Mouse (Mus musculus) adrenal gland, adult 8-10 months (tissue): ENCODE data around the gene Dapk1. TPM values are rescaled to one million over a fixed set of nuclear protein-coding genes. Genes with fewer than 3 reads are reported as not detected.
"Not testable (repeated sequence)": the region's sequence is repeated elsewhere in the genome, so short reads cannot be mapped to it uniquely, and the experiment has no call there.

Experiments used
- DNase-seq: peaks from one replicate; pipeline ENCODE4 v3.0.0; 2022
- total RNA-seq, 4 experiments: library from RNA; stranded (reverse); gene quantifications; 2 replicates each; pipeline ENCODE4 v1.2.4; 2022

The Dapk1 gene
- 10 to 100 TPM; 13.3 to 15.3 (median 14.1) TPM for total RNA-seq

- peak; percentile 70 for DNase-seq
These were observed at the start of gene Dapk1 for GRCm38 (mm10) chr13:60601436-60602415. Gene Dapk1, plus strand, starts transcription at chr13:60601947.

DNA sequence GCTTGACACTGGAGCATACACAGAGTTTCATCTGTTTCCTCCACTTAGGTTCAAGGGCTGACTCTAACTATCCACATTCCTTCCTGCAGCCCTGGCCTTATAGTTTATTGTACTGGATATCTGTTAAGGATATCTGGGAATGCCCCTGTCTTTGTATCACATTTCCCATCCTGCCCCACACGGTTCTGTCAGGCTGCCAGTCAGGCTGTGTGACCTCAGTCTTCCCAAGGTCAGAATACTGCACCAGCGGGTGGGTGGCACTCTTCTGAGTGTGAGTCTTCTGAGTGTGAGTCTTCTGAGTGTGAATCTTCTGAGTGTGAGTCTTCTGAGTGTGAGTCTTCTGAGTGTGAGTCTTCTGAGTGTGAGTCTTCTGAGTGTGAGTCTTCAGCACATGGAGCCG lies 48.4 kb upstream of the Dapk1 start:
- peak; percentile 14 for DNase-seq

GRCm38 (mm10) chr13:60556476-60556875 lies 45.3 kb upstream of the Dapk1 start:
- DNase-seq: no peak

DNA sequence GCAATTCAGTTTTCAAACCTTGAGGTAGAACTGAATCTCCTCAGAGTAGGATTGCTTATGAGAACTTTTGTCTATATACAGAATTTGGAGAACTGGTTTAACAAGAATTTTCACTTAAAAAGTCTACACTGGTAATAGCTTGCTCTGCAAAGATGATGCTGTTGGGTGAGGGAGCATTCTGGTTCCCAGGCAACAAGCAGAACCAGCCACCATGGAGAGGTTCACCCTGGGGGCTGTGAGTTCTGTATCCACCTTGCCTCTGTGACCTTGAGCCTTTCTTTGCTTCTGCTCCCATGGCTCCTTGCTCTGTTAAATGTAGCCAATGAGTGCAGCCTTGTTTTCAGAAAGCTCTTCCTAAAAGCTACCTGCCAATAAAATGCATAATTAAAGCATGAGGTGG lies 44.8 kb upstream of the Dapk1 start:
- no peak for DNase-seq

DNA sequence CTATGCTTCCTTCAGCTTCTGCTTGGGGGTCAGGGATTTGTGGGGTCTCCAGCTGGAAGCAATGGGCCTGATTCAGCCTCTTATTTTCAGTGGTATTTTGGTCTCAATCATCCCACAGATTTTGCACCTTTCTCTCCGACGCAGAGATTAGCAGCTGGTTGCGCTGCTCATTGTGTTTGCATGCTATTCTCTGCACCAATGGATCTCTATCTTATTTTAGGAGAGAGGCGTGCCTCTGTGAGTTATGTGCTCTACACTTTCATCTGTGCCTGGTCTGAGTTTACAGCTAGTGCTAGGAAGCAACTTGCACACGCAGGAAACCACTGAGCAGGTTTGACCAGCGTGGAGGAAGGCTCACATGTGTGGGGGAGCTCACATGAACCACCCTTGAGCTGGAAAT lies 37.4 kb upstream of the Dapk1 start:
- DNase-seq: no peak

DNA sequence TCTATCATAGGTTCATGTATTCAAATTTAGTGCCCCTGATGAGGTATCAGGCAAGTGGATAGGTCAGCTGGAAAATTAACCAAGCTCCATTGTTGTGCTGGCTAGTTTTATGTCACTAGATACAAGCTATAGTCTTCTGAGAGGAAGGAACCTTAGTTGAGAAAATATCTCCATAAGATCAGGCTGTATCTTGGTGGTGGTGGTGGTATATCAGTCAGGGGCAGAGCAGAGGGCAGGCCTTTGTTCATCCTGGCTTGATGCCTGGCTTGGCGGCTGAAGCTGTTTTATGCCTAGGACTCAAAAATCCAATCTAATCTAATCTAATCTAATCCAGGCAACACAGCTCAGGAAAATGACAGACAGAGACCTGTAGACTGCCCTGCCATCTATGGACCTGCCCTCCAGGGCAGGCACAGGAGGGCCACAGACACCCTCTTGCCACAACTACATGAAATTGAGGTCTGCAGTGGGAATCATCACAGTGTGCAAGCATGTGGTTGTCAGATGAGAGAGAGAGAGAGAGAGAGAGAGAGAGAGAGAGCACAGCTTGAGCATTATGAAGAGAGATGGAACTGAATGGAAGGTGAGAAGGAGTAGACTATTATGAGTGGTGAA lies 32.7 kb upstream of the Dapk1 start:
- DNase-seq: no peak

- no peak for DNase-seq
These were observed 32.2 kb upstream of the Dapk1 start for GRCm38 (mm10) chr13:60569549-60569941.

DNA sequence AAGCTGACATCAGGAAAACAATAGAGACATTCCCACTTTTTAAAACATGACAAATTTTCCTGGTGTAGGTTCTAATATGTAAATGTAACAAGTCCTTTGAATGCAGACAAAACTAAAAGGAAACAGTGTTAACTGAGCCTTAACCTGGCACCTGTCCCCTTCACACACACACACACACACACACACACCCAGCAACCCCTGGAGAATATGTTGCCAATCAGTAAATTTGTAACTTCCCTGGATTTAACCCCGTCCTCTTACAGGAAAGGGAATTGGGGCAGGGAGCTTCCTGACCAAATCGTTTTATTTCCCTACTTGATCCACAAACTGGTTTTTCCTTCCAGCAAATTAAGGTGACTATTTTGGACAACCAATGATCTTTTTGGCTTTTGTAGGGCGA lies 28.2 kb upstream of the Dapk1 start:
- DNase-seq: no peak

DNA sequence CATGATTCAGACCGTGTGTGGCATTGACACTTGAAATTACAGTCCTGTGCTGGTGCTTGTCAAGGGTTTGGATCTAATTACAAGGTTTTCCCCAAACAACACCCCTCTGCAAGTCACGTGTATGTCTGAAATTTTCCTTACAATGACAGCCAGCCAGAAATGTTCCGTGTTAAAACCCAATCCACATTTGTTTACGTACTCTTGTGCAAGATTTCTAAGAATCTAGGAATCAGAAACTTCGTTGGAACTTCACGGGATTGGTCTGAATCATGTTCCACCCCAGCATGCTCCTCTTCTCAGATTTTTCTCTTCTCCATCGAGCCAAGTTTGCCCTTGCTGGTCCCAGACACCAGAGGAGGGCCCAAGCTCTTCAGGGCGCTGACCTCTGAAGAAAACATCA lies 27.8 kb upstream of the Dapk1 start:
- peak; percentile 33 for DNase-seq

- no peak for DNase-seq
These were observed 23.2 kb upstream of the Dapk1 start for GRCm38 (mm10) chr13:60578541-60578940.

- DNase-seq: no peak
These were observed 6.9 kb upstream of the Dapk1 start for GRCm38 (mm10) chr13:60594866-60595265.

GRCm38 (mm10) chr13:60595519-60595918 lies 6.2 kb upstream of the Dapk1 start:
- no peak for DNase-seq

DNA sequence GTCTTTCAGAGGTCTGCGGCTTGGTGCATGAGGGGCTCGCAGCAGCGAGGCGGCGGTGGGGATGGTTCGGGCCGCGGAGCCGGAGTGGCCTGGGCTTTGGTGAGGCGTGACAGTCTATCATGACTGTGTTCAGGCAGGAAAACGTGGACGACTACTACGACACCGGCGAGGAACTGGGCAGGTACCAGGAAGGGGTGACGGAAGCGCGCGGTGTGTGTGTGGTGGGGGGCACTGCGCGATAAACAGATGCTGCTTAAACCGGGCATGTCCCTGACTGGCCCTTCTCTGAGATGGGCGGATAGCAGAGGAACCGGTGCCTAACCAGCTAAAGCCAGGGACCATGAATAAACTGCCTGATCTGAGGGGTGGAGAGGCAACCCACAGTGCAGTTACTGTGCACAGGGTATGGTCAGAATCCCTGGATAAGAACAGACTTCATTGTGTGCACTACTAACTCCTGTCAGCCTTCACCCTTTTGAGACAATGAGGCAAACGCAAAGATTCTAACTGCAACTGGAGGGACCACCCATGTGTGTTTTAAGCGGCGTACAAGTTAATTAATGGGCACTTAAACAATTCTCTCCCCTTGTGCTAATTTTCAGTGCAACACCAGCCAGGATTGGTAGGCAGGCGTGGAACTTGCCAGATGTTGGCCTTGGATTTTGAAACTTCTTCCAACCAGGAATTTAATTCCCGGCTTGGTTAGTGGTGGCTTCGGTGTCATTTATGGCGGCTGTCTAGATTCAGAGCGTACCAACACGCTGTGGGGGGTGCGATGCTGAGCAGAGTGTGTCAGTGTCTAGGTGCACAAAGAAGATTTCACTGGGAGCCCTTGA lies 887 bp downstream of the Dapk1 start:
- no peak for DNase-seq

DNA sequence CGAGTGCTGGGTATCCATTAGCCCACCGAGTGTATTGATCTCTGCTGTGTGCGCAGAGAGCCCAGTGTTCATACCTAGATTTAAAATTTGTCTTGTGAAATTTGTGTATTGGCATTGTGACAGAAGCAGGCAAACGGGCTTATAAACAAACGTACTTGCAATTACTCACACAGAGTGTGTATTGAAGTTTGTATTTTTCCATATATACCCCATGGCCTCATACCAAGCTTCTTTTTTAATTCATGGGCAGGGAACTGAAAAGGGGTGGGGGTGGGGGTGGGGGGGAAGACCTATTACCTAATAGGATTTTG lies 1.5 kb downstream of the Dapk1 start:
- no peak for DNase-seq

DNA sequence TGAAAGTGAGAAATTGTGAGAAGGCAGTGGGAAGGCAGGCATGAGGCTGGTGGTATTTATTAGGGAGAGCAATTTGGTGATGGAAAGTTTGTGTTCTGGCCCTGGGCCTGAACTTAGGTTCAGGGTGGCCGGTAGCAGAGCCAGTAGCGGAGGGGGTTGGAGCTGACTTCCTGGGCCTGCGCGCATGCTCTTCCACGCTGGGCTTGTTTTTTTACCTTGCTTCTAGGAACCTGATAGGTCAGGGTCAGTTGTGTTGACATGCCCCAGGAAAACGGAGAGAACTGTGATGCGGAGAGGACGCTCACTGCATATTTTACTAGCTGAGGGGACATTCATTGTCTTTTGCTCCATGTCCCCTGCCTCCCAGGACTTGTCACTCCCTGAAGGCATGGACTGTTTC lies 5.7 kb downstream of the Dapk1 start:
- DNase-seq: no peak

DNA sequence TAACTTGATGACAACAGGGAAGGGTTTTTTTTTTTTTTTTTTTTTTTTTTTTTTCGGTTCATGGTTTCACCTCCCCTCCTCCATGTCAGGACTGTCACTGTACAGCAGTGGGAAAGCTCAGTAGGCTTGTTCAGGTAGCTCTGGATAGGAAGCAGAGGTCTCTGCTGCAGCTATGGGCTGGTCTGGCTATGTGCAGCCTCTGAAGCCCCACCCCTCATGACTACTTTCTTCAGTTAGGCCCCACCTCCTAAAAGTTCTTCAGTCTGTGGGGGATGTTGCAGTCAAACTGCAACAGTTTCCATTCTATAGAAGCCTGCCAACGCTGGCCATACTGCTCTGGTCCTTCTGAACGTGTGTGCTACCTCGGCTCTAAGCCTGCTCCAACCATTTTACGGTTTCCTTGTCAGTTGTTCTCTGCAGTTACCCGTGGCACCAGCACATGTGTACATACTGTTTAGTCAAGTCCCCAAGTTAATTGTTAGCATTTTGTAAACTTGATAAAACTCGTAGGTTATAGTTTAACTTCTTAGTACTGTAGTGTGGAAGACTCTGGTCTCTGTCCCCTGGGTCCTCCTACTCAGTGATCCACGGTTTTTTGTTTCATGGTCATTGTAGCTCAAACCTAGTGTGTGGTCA lies 6.8 kb downstream of the Dapk1 start:
- no peak for DNase-seq

- DNase-seq: no peak
These were observed 7.5 kb downstream of the Dapk1 start for GRCm38 (mm10) chr13:60609234-60609633.

- no peak for DNase-seq
These were observed 8.8 kb downstream of the Dapk1 start for GRCm38 (mm10) chr13:60610558-60610957.

DNA sequence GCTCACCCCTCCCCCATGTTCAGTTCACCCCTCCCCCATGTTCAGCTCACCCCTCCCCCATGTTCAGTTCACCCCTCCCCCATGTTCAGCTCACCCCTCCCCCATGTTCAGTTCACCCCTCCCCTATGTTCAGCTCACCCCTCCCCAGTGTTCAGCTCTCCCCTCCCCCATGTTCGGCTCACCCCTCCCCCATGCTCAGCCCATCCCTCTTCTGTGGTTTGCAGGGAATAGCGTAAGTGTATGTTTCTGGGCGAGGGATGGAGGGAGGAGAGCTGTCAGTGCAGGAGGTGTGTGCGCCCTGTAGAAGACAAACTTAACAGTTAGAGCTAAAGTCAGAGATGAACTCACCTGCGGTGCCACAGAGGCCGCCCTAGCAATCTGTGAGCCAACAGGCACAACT lies 9.2 kb downstream of the Dapk1 start:
- not testable (repeated sequence) for DNase-seq

DNA sequence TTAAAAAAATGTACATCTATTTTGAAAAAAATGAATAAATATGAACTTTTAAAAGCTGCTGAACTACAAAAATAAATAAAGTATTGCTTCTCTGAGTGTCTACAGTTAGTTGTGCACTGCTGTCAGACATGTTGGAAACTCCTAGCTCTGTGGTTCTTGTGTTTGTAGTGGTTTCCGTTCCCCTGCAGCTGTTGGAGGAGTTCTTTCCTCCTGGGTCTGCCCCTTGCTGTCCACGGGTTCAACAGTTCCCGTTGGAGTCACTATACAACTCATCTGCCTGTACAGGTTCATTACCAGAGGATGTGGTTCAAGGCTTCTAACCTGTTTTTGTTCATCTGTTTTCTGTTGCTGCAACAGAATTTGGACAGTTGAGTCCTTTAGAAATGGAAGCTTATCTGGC lies 10.4 kb downstream of the Dapk1 start:
- no peak for DNase-seq

GRCm38 (mm10) chr13:60614154-60614553 lies 12.4 kb downstream of the Dapk1 start:
- DNase-seq: no peak

- DNase-seq: no peak
These were observed 13.4 kb downstream of the Dapk1 start for GRCm38 (mm10) chr13:60615057-60615650.
